Mouse (Mus musculus): ENCODE results near the gene Trpc3.
A peak's percentile ranks its signal among the peaks of the same experiment; 100 is the strongest.
"Not testable (repeated sequence)": the region's sequence is repeated elsewhere in the genome, so short reads cannot be mapped to it uniquely, and the experiment has no call there.

Trpc3 gene

GRCm38 (mm10) chr3:36689392-36690291 is at the start of gene Trpc3:
Gene Trpc3 (minus strand): TSS chr3:36690167.
- DNase-seq (ENCODE audit: low read depth), result no peak

DNA sequence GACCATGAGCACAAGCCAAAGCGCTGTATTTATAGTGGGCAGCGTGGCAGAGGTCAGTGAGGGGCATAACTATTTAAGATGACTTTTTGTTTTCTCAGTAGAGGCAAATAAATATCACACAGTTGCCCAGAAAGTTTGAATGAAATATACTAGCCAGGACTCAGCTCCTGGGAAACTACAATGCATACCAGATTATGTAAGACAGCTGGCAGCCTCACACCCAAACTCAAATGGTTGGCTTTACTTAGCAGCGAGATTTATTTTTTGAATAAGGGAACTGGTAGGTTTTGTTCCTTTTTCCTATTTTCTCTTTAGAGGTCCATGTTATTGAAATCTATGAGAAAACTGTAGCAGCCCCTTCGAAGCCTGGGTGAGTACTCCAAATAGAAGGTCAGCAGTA is 48.1 kb upstream of the Trpc3 start:
- no peak for DNase-seq (ENCODE audit: low read depth)

- DNase-seq (ENCODE audit: low read depth), result no peak
Measured at GRCm38 (mm10) chr3:36733075-36733474, 43.1 kb upstream of the Trpc3 start.

- no peak for DNase-seq (ENCODE audit: low read depth)
Measured at GRCm38 (mm10) chr3:36726545-36726944, 36.6 kb upstream of the Trpc3 start.

DNA sequence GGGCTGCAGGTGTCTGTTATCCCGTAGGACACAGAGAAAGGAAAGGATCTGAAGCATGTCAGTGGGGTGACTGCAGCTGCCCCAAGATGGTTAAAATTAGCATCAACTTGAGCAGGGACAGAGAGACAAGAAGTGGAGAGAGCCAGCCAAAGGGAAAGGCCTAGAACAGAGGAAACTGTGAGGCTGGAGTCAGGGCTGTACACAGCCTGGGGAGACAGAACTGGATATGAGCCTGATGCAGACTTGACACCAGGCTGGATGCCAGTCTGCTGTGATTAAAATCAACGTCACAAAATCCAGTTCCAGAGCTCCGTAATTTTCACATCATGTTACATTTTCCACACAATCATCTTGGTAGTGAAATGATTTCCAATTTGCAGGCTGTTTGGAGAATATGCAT is 31.9 kb upstream of the Trpc3 start:
- DNase-seq (ENCODE audit: low read depth), result no peak

- no peak for DNase-seq (ENCODE audit: low read depth)
Measured at GRCm38 (mm10) chr3:36709521-36709920, 19.6 kb upstream of the Trpc3 start.

GRCm38 (mm10) chr3:36690292-36690650 is 304 bp upstream of the Trpc3 start:
- DNase-seq (ENCODE audit: low read depth), result no peak

DNA sequence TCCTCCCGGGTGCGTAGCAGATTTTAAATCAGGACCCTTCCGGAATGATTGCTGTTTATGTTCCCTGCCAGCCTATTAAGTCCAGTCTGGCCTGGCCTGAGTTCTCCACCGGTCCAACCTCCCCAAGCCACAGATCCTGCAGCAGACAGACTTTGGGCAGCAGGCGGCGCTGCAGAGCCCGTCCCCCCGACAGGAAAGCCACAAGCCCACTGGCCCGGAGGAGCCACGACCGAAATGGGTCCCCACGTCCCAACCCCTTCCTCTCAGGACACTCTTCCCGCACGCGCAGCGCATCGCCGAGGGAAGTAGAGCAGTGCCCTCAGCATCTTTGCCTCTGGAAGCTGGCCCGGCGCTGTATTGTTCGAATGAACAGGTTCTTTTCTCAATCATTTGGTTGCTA is 1.1 kb downstream of the Trpc3 start:
- no peak for DNase-seq (ENCODE audit: low read depth)

DNA sequence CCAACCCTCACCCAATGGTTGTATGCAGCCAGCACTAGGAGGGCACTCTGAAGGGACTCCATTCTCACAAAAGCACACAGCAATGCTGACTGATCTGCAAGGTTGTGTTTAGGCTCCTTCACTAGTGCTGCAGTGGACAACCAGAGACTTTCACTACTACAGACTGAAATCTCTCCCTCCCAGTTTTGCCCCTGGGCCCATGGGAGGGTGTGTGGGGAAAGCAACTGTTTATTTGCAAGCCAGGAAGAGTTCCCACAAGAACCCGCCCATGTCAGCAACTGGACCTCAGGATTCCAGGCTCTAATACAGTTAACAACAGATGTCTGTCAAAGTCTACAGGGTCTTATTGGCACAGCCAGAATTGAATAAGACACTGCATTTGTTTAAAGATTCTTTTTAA is 14.1 kb downstream of the Trpc3 start:
- DNase-seq (ENCODE audit: low read depth), result no peak

GRCm38 (mm10) chr3:36667814-36668213 is 22.2 kb downstream of the Trpc3 start:
- DNase-seq (ENCODE audit: low read depth), result no peak

- not testable (repeated sequence) for DNase-seq (ENCODE audit: low read depth)
Measured at GRCm38 (mm10) chr3:36645245-36645559, 44.8 kb downstream of the Trpc3 start.

DNA sequence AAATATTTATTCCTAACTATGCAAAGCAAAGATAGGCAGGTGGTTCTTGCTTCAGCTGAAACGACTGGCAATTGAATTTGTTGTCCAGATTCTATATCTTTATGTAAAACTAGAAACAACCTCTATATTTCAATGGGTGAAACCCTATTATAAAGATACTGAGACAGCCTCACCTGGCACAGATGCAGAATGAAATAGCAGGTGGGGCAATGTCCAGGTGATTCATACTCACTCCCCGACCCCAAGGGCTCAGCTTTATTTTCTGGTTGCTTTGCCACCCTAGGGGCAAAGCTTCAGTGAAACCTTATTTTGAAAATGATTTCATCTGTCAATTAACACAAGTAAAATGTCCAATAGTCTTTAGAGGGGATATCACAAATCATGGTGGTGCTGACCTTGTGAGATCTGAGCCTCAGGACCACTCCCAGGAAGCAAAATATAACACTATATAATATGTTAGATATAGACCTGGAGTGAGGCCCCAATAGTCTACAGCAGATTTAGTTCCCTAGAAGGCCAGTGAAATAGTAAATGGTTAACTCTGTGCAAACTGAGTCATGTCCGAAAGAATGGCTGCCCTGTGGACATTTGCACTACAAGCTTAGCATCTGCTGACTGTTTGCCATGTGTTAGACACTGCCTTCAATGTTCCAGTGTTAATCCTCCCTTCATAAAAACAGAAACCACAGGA is 45.3 kb downstream of the Trpc3 start:
- no peak for DNase-seq (ENCODE audit: low read depth)

GRCm38 (mm10) chr3:36643354-36643753 is 46.6 kb downstream of the Trpc3 start:
- no peak for DNase-seq (ENCODE audit: low read depth)

- no peak for DNase-seq (ENCODE audit: low read depth)
Measured at GRCm38 (mm10) chr3:36642736-36643135, 47.2 kb downstream of the Trpc3 start.

GRCm38 (mm10) chr3:36640787-36641186 is 49.2 kb downstream of the Trpc3 start:
- peak; percentile 46 for DNase-seq (ENCODE audit: low read depth)

DNA sequence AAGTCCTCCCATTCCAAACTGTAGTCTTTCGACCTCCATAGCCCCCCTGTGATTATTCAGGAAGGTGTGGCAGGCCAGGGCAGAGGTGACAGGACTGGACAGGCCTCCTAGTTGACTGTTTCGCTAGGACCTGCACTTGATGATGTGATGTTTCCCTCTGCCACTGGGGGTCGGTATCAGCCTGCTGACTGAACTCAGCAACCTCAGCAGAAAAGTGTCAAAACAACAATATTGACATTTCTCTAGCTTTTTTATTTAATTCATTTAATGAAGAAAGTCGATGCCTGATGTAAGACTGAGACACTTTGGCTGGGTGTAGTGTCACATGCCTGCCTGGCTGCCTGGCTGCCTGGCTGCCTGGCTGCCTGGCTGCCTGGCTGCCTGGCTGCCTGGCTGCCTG is 54.5 kb downstream of the Trpc3 start:
- peak; percentile 22 for DNase-seq (ENCODE audit: low read depth)

DNA sequence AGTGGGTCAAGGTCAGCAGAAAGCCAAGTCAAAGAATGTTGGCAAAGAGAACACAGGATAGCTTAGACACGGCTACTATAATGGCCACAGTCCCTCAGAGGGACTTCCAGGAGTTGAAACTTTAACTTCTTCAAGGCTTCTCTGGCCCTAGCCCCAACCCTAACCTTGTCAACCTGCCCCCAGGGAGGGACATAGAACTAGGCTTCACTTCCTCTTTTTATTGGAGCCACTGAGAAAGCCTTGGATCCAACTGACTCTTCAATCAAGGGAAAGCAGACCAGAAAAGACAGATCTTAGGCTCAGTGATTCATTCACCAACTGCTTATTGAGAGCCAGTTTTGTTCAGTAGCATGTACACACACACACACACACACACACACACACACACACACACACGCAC is 63.2 kb downstream of the Trpc3 start:
- no peak for DNase-seq (ENCODE audit: low read depth)

GRCm38 (mm10) chr3:36618181-36618580 is 71.8 kb downstream of the Trpc3 start:
- DNase-seq (ENCODE audit: low read depth), result no peak

GRCm38 (mm10) chr3:36613908-36614255 is 76.1 kb downstream of the Trpc3 start:
- DNase-seq (ENCODE audit: low read depth), result no peak

DNA sequence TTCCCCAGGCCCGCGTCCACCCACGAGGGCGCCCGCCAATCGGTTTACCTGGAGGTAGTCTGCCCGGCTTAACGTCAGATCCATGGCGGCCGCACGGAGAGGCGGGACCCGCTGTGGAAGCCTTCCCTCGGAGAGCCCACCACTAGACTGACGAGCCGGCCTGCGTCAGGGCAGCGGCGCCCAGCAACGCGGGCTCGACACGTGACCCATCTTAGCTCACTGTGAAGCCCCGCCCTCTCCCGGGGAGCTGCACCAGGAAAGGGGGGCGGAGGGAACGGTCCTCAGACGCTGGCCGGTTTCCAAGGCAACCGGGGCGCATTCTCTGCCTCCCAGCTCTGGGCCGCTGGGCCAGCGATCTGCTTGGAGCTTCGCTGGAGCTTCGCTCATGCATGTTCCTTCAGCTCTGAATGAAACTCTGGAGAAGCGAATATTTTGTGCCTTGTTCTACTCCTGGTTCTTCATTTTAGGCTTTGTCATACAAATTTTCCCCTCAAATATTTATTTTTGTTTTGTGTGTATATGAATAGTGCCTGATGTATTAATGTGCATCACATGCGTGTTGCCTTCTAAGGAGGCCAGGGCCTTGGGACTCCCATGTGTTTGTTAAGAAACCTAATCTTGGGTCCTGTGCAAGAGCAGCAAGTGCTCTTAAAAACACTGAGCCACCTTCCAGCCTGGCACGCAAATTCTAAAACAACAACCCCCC is 76.6 kb downstream of the Trpc3 start, which contains the start of gene Bbs7:
Gene Bbs7, minus strand, starts transcription at position 276 of the 706 bp plus-strand sequence.
- no peak for DNase-seq (ENCODE audit: low read depth)

GRCm38 (mm10) chr3:36612687-36613086 is 77.3 kb downstream of the Trpc3 start:
- DNase-seq (ENCODE audit: low read depth), result no peak

DNA sequence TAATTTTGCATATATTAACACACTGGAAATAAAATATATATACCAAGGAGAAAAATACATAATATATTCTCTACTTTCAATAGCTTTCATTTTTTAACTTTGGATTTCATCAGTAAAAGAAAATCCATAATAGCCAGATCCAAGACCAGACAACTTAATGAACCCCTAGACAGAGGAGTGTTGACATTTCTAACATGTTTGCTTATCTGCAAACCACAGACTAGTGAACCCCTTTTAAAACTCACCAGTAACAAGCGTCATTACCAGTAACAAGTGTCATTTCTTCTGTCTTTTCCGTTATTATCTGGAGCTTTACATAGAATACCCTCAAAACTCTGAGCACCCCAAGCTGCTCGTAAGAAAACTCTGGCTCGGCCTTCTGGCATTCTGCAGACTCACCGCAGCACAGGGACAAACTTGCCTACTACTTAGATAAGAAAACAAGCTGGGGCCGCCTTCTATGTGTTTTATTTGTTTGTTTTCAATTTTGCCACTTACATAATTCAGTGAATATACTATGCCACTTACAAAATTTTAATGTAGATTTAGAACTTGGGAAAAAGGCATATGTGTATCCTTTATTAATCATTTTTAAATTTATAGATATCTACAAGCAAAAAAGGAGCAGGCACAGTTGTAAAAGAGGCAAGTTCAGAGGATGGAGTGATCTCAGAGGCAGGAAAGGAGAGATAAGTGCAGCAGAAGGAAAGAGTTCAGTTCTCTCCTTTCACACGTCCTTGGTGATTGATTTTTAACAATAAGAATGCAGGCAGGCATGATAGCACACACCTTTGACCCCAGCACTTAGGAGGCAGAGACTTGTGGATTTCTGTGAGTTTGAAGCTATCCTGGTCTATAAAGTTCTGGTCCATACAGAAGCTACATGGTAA is 83.8 kb downstream of the Trpc3 start:
- no peak for DNase-seq (ENCODE audit: low read depth)
